Comparison of ENCODE assay signal across 8 mouse cellular contexts in the genomic region with DNA sequence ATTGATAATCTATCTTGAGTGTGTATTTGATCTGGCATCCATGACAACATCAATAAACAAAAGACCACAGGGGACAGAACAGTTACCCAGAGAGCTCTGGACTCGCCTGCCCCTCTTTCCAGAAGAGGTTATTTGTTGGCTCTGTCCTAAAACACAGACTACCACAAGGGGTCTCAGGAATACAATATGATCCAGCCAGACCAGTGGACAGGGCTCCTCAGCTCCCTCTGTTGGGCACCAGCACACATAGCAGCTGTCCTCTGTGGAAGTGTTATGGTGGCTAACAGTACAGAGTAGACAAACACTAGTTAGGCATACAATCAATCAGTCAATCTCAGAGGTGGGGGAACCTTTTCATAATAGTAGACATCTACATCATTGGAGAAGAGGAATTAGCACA. TPM values are rescaled to one million over a fixed set of nuclear protein-coding genes. Genes with fewer than 3 reads are reported as not detected.
DNase-seq lines count a peak whose midpoint lies in the region; TF ChIP-seq lines count a peak whose summit lies in the region.

No protein-coding gene starts in this region.

- peak in 1 of 2 experiments; percentile 20 for DNase-seq in cerebellum, adult 2 months
- no peak for DNase-seq in cerebellum, adult 8-10 months
- DNase-seq in urinary bladder, postnatal 14 days (ENCODE audit: low spot score), result peak; percentile 46
- DNase-seq in urinary bladder, adult 18-20 months (ENCODE audit: low spot score in 2 of 2), result no peak
- peak; percentile 47 to 54 for DNase-seq in kidney, adult 8-10 months
- peak; percentile 61 to 75 for DNase-seq in lung, postnatal 4 days
- DNase-seq in thymus, postnatal 14 days, result peak; percentile 64

- no peak overlapping the region for H3K4me3 ChIP-seq in cerebellum, adult 2 months (replicated peaks; ENCODE audit: insufficient read depth, low read depth, low read length)
- H3K4me3 ChIP-seq in embryonic fibroblast, embryonic 13.5 days (ENCODE audit: insufficient read depth, low read length), result no peak overlapping the region

- no peaks in the 10 kb centered on the region for H3K4me1 ChIP-seq in cerebellum, adult 2 months (ENCODE audit: control insufficient read depth, insufficient read depth, low read length)
- peaks cover 4% of the 10 kb centered on the region for H3K4me1 ChIP-seq in embryonic fibroblast, embryonic 13.5 days (ENCODE audit: control insufficient read depth, insufficient read depth, low read length)

- peak; percentile 71 for TF ChIP-seq CTCF in cerebellum, adult 2 months (IDR thresholded peaks at IDR 0.05; ENCODE audit: borderline replicate concordance, insufficient read depth, low read depth, low read length)
- peak; percentile 91 for TF ChIP-seq CTCF in embryonic fibroblast, embryonic 13.5 days (IDR thresholded peaks at IDR 0.05; ENCODE audit: borderline replicate concordance, insufficient read depth, low read length)

- WGBS in cerebellum, adult 2 months, result 56% methylated on average over 1 of the region's 1 CpGs

- no peaks in the 10 kb centered on the region for H3K27me3 ChIP-seq in cerebellum, adult 2 months (ENCODE audit: control insufficient read depth, insufficient read depth, low read length)

- no peak overlapping the region for H3K27ac ChIP-seq in cerebellum, adult 2 months (ENCODE audit: insufficient read depth, low read length)
- H3K27ac ChIP-seq in embryonic fibroblast, embryonic 13.5 days (ENCODE audit: insufficient read depth, low read length), result no peak overlapping the region

- TF ChIP-seq POLR2A in cerebellum, adult 2 months (IDR thresholded peaks at IDR 0.05; ENCODE audit: borderline replicate concordance, insufficient read depth, low read length), result no peak
- TF ChIP-seq POLR2A in embryonic fibroblast, embryonic 13.5 days (IDR thresholded peaks at IDR 0.05; ENCODE audit: low read depth, low read length), result no peak

RNA-seq across cellular contexts. Expression of a gene that starts 12.1 kb away (rescaled TPM):
- 16.9 TPM in 2 replicates for polyA plus RNA-seq in cerebellum, adult 2 months (2012; rRNA removed)
- 55.8 and 59.3 TPM in 2 replicates for polyA plus RNA-seq in embryonic fibroblast, embryonic 13.5 days (2011; ENCODE audit: insufficient read length, low read depth, missing spikeins)

Comparison
In these comparisons a context has a peak if more than half of its experiments do, and no peak if none do; other contexts are left out.
1. DNase-seq: peak in urinary bladder, postnatal 14 days (single experiment), kidney, adult 8-10 months (2 of 2), lung, postnatal 4 days (2 of 2) and thymus, postnatal 14 days (single experiment); none in cerebellum, adult 8-10 months (single experiment) and urinary bladder, adult 18-20 months (0 of 2).